Mouse (Mus musculus): ENCODE data around the gene Patz1. TPM values are rescaled to one million over a fixed set of nuclear protein-coding genes. Genes with fewer than 3 reads are reported as not detected.

The Patz1 gene
- polyA plus RNA-seq, 1 experiment = 33.9 TPM

- DNase-seq (ENCODE audit: extremely low spot score in 1 of 2, low spot score in 1 of 2) = no peak
These were observed 2.8 kb downstream of the Patz1 start for GRCm38 (mm10) chr11:3291311-3292061.

GRCm38 (mm10) chr11:3292062-3292421 lies 3.4 kb downstream of the Patz1 start:
- DNase-seq (ENCODE audit: extremely low spot score in 1 of 2, low spot score in 1 of 2) = peak in 1 of 2 experiments; percentile 38

DNA sequence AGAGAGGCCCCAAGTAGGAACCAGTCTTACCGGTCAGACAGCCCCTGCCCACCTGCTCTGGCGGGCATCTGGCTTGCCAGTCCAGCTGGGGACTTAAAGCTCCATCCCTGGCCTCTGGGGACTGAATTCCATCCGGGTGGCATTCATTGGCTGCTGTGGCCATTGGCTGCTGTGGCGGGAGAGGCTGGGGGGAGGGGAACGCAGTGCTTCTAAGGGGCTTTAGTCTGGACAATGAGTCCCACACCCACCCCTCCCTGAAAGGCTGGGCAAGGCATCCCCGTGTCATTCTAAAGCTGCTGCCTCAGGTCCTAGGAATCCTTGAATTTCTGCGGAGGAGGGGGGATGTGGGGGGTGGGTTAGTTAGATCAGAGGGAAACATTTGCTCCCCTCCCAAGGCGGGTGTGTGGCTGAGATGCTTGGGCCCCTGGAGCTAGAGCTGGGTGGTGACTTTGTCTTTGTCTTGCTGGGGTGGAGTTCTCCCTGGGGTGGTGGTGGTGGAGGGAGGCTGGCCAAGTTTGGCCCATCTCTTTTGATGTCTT lies 4.1 kb downstream of the Patz1 start:
- DNase-seq (ENCODE audit: extremely low spot score in 1 of 2, low spot score in 1 of 2) = no peak

- no peak for DNase-seq (ENCODE audit: extremely low spot score in 1 of 2, low spot score in 1 of 2)
These were observed 4.7 kb downstream of the Patz1 start for GRCm38 (mm10) chr11:3293361-3293760.

DNA sequence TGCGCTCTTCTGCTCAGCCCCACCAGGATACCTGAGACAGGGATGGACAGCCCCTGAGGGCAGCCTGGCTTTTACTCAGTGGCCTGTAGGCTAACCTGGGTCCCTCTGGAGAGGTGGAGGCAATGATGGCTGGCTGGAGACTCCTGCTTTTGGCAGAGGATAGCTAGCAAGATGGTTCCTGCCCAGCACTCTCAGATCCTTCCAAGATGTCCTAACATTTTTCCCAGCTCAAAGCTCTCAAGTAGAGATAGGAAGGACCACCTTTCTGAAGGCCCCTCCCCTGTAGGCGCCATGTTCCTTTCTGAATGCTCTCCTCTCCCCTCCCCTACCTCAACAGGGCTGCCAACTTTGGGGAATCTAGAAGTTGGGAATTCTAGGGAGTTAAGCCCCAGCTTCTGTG lies 6.0 kb downstream of the Patz1 start:
- no peak for DNase-seq (ENCODE audit: extremely low spot score in 1 of 2, low spot score in 1 of 2)

DNA sequence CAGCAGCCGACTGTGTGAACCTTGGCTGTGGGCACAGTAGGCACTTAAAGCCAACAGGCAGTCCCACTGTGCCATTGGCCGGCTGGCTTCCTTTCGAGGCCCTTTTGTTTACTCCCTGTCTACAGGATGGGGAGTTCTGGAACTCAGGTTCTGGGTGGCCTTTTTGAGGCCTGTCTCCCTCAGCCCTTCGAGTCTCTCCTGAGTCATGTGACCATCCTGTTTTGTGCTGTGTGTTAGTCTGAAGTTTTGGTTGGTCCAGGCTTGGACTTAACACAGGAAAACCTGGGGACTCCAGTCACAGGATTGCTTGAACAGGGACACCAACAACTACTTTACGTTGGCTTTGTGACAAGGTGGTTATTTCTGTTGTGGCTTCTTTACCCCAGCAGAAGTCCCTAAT lies 7.4 kb downstream of the Patz1 start:
- no peak for DNase-seq (ENCODE audit: extremely low spot score in 1 of 2, low spot score in 1 of 2)

GRCm38 (mm10) chr11:3297871-3298812 lies 9.5 kb downstream of the Patz1 start:
- no peak for DNase-seq (ENCODE audit: extremely low spot score in 1 of 2, low spot score in 1 of 2)

DNA sequence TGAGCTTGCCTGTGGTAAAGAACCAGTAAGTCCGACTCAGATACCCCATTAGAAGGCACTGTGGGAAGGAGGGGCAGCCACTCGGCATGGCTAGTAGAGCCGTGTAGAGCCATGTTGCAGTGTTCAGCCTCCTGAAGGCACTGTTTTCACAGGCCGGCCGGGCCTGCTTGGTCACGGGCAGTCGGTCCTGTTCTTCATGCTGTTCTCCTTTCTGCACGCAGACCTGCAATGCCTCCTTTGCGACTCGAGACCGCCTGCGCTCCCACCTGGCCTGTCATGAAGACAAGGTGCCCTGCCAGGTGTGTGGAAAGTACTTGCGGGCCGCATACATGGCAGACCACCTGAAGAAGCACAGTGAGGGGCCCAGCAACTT lies 10.1 kb downstream of the Patz1 start:
- DNase-seq (ENCODE audit: extremely low spot score in 1 of 2, low spot score in 1 of 2) = no peak

- DNase-seq (ENCODE audit: extremely low spot score in 1 of 2, low spot score in 1 of 2) = no peak
These were observed 12.4 kb downstream of the Patz1 start for GRCm38 (mm10) chr11:3301075-3301474.

DNA sequence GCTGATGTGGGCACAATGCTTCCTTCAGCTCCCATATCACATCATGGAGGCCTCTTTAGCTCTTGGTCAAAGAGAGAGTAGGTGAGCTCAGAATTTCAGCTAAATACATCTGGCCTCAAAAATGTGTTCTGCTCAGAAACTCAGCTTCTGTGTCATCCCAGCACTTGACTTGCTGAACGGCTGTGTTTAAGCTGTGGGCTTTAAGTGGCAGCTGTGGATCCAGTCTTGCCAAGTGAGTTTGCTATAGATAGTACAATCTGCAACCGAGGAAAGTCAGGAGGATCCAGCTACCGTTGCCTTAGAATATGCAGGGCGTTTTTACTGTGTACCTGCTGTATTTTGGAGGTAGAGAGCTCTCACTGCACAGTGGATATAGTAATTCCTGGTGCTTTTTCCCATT lies 13.7 kb downstream of the Patz1 start:
- DNase-seq (ENCODE audit: extremely low spot score in 1 of 2, low spot score in 1 of 2) = peak; percentile 50 to 67

GRCm38 (mm10) chr11:3302792-3303191 lies 14.1 kb downstream of the Patz1 start:
- no peak for DNase-seq (ENCODE audit: extremely low spot score in 1 of 2, low spot score in 1 of 2)

DNA sequence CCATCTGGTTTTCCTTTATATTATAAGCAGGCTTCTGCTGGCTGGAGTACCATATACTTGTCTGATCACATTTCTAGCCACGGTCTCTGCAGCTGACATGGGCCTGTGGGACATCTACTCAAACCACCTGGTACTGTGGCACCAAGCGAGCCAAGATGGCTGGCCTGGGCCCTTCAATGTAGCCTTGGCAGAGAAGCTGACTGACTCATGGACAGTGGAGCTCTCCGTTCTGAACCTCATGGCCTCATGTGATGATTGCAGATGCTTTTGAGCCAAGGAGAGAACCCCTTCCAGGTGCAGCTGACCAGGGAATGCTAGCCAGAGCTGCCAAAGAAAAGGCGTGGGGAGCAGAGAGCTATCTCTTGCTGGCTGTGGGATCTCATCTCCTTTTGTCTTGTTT lies 17.1 kb downstream of the Patz1 start:
- DNase-seq (ENCODE audit: extremely low spot score in 1 of 2, low spot score in 1 of 2) = no peak

DNA sequence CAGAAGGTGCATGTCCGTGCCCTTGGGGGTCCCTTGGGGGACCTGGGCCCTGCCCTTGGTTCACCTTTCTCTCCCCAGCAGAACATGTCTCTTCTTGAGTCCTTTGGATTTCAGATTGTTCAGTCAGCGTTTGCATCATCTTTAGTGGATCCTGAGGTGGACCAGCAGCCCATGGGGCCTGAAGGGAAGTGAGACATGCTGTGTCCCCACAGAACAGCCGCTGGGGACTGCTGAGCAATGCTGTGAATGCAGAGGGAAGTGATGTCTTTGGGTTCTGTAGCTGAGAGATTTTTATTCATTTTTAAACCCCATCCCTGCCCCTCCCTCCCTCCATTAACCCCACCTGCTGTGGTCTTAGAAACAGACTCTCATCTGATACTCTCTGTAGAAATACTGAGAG lies 19.2 kb downstream of the Patz1 start:
- no peak for DNase-seq (ENCODE audit: extremely low spot score in 1 of 2, low spot score in 1 of 2)

GRCm38 (mm10) chr11:3309884-3310283 lies 21.2 kb downstream of the Patz1 start:
- DNase-seq (ENCODE audit: extremely low spot score in 1 of 2, low spot score in 1 of 2) = no peak

DNA sequence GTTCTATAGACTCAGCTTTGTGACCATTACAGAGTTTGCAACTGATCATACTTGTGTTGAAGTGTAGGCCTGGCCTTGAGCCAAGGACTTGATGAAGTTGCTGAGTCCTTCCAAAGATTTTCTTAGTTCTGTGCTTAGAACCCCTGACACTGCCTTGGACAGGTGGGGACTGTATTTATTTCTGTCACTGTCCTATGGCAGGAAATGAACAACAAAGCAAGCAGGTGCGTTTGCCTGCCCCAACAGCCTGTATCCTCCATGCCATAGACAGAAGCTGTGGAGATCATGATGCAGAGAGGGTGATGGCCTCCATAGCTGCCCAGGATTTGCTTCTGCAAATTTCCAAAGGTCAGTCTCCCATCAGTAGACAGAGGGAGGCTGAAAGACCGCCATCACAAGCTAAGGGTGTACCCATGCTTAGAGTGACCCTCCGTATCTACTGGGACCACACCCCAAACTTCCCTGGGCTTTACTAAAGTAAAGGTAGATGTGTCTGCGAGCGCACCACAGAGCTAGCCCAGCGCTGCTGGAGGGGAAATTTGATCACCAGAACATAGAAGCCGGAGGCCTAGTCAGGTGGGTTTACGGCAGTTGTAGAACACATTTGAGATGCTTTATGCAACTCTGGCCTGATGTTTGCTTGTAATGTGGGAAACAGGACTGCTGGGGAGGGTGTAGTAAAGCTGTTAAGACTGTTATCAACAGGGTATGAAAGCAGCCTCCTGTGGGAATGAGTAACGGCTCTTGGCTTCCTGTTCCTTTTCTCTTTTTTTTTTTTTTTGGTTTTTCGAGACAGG lies 22.3 kb downstream of the Patz1 start:
- no peak for DNase-seq (ENCODE audit: extremely low spot score in 1 of 2, low spot score in 1 of 2)

DNA sequence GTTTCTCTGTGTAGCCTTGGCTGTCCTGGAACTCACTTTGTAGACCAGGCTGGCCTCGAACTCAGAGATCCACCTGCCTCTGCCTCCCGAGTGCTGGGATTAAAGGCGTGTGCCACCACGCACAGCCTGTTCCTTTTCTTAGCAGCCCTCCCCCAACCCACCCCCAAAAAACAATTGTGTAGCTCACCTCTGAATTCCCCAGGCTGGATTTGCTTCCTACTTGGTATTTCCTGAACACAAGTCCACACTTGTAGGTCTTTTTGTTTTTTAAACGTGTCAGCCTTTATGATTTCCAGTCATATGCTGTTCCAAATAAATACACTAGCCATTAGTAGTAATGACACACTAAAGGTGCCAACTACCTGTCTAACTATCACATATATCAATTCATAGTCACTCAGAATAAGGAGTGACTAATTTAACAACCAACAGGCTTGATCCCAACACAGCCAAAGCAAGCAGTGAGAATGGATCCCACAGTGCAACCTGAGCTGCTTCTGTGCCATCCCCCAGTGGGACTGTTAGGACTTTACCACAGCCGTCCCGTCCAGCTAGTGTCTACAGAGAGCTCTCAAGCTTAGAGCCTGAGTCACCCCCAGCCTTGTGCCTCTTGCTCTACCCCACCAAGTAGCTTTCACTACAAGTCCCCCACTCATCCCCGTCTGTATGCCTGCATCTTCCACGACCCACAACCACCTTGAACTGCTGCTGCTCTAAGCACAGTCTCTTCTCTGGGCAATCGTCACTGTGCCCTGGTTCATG lies 23.1 kb downstream of the Patz1 start:
- DNase-seq (ENCODE audit: extremely low spot score in 1 of 2, low spot score in 1 of 2) = no peak

- no peak for DNase-seq (ENCODE audit: extremely low spot score in 1 of 2, low spot score in 1 of 2)
These were observed 24.6 kb downstream of the Patz1 start for GRCm38 (mm10) chr11:3313294-3313693.

GRCm38 (mm10) chr11:3314148-3314547 lies 25.5 kb downstream of the Patz1 start:
- peak in 1 of 2 experiments; percentile 72 for DNase-seq (ENCODE audit: extremely low spot score in 1 of 2, low spot score in 1 of 2)

DNA sequence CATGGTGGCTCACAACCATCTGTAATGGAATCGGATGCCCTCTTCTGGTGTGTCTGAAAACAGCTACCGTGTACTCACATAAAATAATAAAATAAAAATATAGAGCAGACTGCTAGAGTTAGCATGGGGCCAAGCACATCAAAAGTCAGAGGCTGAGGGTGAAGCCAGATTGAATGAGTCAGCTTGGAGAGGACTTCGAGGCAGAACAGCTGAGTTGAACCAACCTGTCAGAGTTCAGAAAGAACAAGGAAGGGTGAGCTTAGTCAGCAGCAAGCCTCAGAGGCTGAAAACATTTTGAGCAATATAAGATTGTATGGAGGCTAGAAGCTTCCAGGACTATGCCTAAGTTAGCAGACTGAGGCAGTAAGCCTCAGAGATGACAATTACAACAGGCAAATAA lies 29.6 kb downstream of the Patz1 start:
- no peak for DNase-seq (ENCODE audit: extremely low spot score in 1 of 2, low spot score in 1 of 2)

GRCm38 (mm10) chr11:3328271-3328670 lies 39.6 kb downstream of the Patz1 start:
- no peak for DNase-seq (ENCODE audit: extremely low spot score in 1 of 2, low spot score in 1 of 2)
